Mouse (Mus musculus) hindbrain, embryonic 11.5 days (tissue): ENCODE measurements around the gene Rusc1. TPM values are rescaled to one million over a fixed set of nuclear protein-coding genes. Genes with fewer than 3 reads are reported as not detected.

Source experiments
- ATAC-seq: fragments of 200-750 bp; cut with Nextera tagmentation; 2 replicates; pipeline ENCODE4 v1.8.0; 2017; ENCODE audit warnings: mild to moderate bottlenecking, moderate TSS enrichment, moderate library complexity; ENCODE audit not compliant: low FRiP score
- DNase-seq: peaks from one replicate; pipeline ENCODE4 v3.0.0-alpha.2; 2015; ENCODE audit warnings: low spot score
- H3K27ac ChIP-seq: fragments of 300-500 bp; sonication (generic); 2 replicates; pipeline ENCODE4 v1.5.1; 2014; ENCODE audit warnings: mild to moderate bottlenecking, low read depth, low read length
- H3K27me3 ChIP-seq: fragments of 300-500 bp; sonication (generic); 2 replicates; pipeline ENCODE4 v1.6.1; 2014; ENCODE audit warnings: mild to moderate bottlenecking, low read length, moderate library complexity, mixed read lengths; ENCODE audit not compliant: control insufficient read depth, insufficient read depth
- H3K36me3 ChIP-seq: fragments of 300-500 bp; sonication (generic); 2 replicates; pipeline ENCODE4 v1.6.1; 2014; ENCODE audit warnings: mild to moderate bottlenecking, low read length, moderate library complexity, mixed read lengths; ENCODE audit not compliant: control insufficient read depth, insufficient read depth
- H3K4me1 ChIP-seq: fragments of 300-500 bp; sonication (generic); replicated peaks from 2 replicates; pipeline ENCODE4 v1.6.1; 2014; ENCODE audit warnings: low read length, mixed read lengths; ENCODE audit not compliant: control insufficient read depth, insufficient read depth
- H3K4me2 ChIP-seq: fragments of 300-500 bp; sonication (generic); replicated peaks from 2 replicates; pipeline ENCODE4 v1.6.1; 2014; ENCODE audit warnings: mild to moderate bottlenecking, low read depth, low read length
- H3K4me3 ChIP-seq: fragments of 300-500 bp; sonication (generic); 2 replicates; pipeline ENCODE4 v1.5.1; 2014; ENCODE audit warnings: low read depth, low read length
- H3K9ac ChIP-seq: fragments of 300-500 bp; sonication (generic); 2 replicates; pipeline ENCODE4 v1.6.1; 2014; ENCODE audit warnings: low read depth, low read length
- H3K9me3 ChIP-seq: fragments of 300-500 bp; sonication (generic); 2 replicates; pipeline ENCODE4 v1.6.1; 2016; ENCODE audit warnings: low read length; ENCODE audit not compliant: control insufficient read depth
- WGBS: fragments of 180-500 bp; shearing (Covaris S2); extraction: QIAGEN DNeasy Blood & Tissue Kit; methylation state at CpG from one replicate; pipeline ENCODE4 v1.1.7; 2014; 5-methylcytosine and 5-hydroxymethylcytosine counted together
- polyA plus RNA-seq: library from polyadenylated mRNA; unstranded; fragments of >200 nt; fragmentation: Nextera tagmentation; extraction: Ambion mirVana; gene quantifications from 2 replicates; pipeline ENCODE4 v1.2.1, GENCODE M21; 2014

The Rusc1 gene
- polyA plus RNA-seq, 1 experiment from 2014 or later: 28.7 TPM

GRCm38 (mm10) chr3:89061696-89062095 is 31.4 kb downstream of the Rusc1 start:
- no peak overlapping the region for H3K4me3 ChIP-seq
- H3K9ac ChIP-seq: no peak overlapping the region
- H3K27ac ChIP-seq: no peak overlapping the region
- no peaks in the 10 kb centered on the region for H3K9me3 ChIP-seq
- H3K4me1 ChIP-seq: no peaks in the 10 kb centered on the region
- no peaks in the 10 kb centered on the region for H3K27me3 ChIP-seq
- H3K4me2 ChIP-seq: no peak overlapping the region
- no peak for ATAC-seq
- 35% methylated on average over 3 of the region's 3 CpGs for WGBS
- DNase-seq: peak; percentile 9
- peaks cover 13% of the 10 kb centered on the region for H3K36me3 ChIP-seq

GRCm38 (mm10) chr3:89058783-89059182 is 34.3 kb downstream of the Rusc1 start:
- Histone ChIP-seq H3K4me3 (no peak overlapping the region), H3K27ac (no peak overlapping the region), H3K4me2 (no peak overlapping the region), H3K27me3 (no peaks in the 10 kb centered on the region), H3K9ac (no peak overlapping the region), H3K4me1 (no peaks in the 10 kb centered on the region), H3K36me3 (peaks cover 5% of the 10 kb centered on the region; the same call in 1 of the 2 replicates), H3K9me3 (no peaks in the 10 kb centered on the region)
- peak; percentile 45 for DNase-seq
- ATAC-seq: no peak
- 85% methylated on average over 3 of the region's 3 CpGs for WGBS

- peaks cover 5% of the 10 kb centered on the region; the same call in 1 of the 2 replicates for H3K36me3 ChIP-seq
Observed at GRCm38 (mm10) chr3:89058361-89058760, 34.8 kb downstream of the Rusc1 start.

GRCm38 (mm10) chr3:89043359-89043758 is 49.8 kb downstream of the Rusc1 start:
- H3K4me3 ChIP-seq: no peak overlapping the region
- no peak overlapping the region for H3K27ac ChIP-seq
- no peaks in the 10 kb centered on the region for H3K36me3 ChIP-seq
- H3K4me1 ChIP-seq: no peaks in the 10 kb centered on the region
- 96% methylated on average over 4 of the region's 4 CpGs for WGBS
- H3K27me3 ChIP-seq: no peaks in the 10 kb centered on the region
- ATAC-seq: no peak
- DNase-seq: no peak
- H3K4me2 ChIP-seq: no peak overlapping the region
- no peak overlapping the region for H3K9ac ChIP-seq
- H3K9me3 ChIP-seq: no peaks in the 10 kb centered on the region

More at GRCm38 (mm10) chr3:89058361-89058760, 34.8 kb downstream of the Rusc1 start:
- Histone ChIP-seq H3K9ac (no peak overlapping the region), H3K4me3 (no peak overlapping the region), H3K4me2 (no peak overlapping the region), H3K4me1 (no peaks in the 10 kb centered on the region), H3K9me3 (no peaks in the 10 kb centered on the region), H3K27me3 (no peaks in the 10 kb centered on the region), H3K27ac (no peak overlapping the region)
- ATAC-seq (no peak), DNase-seq (no peak)
- WGBS: 96% methylated on average over 9 of the region's 9 CpGs

Other genes starting within 250 kb of the Rusc1 start
- gene Msto1, start 179.3 kb downstream of the Rusc1 start, polyA plus RNA-seq: 47.4 and 49.8 TPM in 2 replicates
- 15.5 and 22.9 TPM in 2 replicates for gene Ash1l, start 142.7 kb downstream of the Rusc1 start, polyA plus RNA-seq
- 145 and 167 TPM in 2 replicates for gene Dap3, start 142.1 kb downstream of the Rusc1 start, polyA plus RNA-seq
- 0.08 TPM in 1 of 2 replicates, not detected in the other for gene Gm43738, start 7.8 kb upstream of the Rusc1 start, polyA plus RNA-seq
- 390 and 392 TPM in 2 replicates for gene Fdps, start 8.6 kb upstream of the Rusc1 start, polyA plus RNA-seq
- gene Pklr, start 42.8 kb upstream of the Rusc1 start, polyA plus RNA-seq: 1.6 and 2.0 TPM in 2 replicates
- gene Hcn3, start 66.9 kb upstream of the Rusc1 start, polyA plus RNA-seq: 3.6 and 4.5 TPM in 2 replicates
- gene Clk2, start 71.5 kb upstream of the Rusc1 start, polyA plus RNA-seq: 27.6 and 30.6 TPM in 2 replicates
- gene Scamp3, start 84.2 kb upstream of the Rusc1 start, polyA plus RNA-seq: 85.9 and 90.4 TPM in 2 replicates
- gene Fam189b, start 89.8 kb upstream of the Rusc1 start, polyA plus RNA-seq: 18.5 and 19.8 TPM in 2 replicates
- 43.7 and 47.3 TPM in 2 replicates for gene Gba, start 109.6 kb upstream of the Rusc1 start, polyA plus RNA-seq
- 40.9 and 44.5 TPM in 2 replicates for gene Thbs3, start 121.9 kb upstream of the Rusc1 start, polyA plus RNA-seq
- 180 and 181 TPM in 2 replicates for gene Mtx1, start 133.8 kb upstream of the Rusc1 start, polyA plus RNA-seq
- 1.4 and 2.1 TPM in 2 replicates for gene Muc1, start 135.7 kb upstream of the Rusc1 start, polyA plus RNA-seq
- gene Krtcap2, start 152.7 kb upstream of the Rusc1 start, polyA plus RNA-seq: 276 and 289 TPM in 2 replicates
- 9.5 and 9.7 TPM in 2 replicates for gene Trim46, start 153.0 kb upstream of the Rusc1 start, polyA plus RNA-seq
- 75.7 and 82.9 TPM in 2 replicates for gene Dpm3, start 166.0 kb upstream of the Rusc1 start, polyA plus RNA-seq
- 35.9 and 37.5 TPM in 2 replicates for gene Slc50a1, start 177.3 kb upstream of the Rusc1 start, polyA plus RNA-seq
- gene Efna1, start 187.8 kb upstream of the Rusc1 start, polyA plus RNA-seq: 14.0 and 16.4 TPM in 2 replicates
- 13.8 TPM in 2 replicates for gene Efna3, start 229.7 kb upstream of the Rusc1 start, polyA plus RNA-seq
- 18.9 and 20.6 TPM in 2 replicates for gene Efna4, start 244.7 kb upstream of the Rusc1 start, polyA plus RNA-seq